Mouse (Mus musculus) mesoderm, embryonic 11.5 days (tissue): ENCODE data around the gene Cpsf4l.
"Not testable (repeated sequence)": the region's sequence is repeated elsewhere in the genome, so short reads cannot be mapped to it uniquely, and the experiment has no call there.

Experiments used
- DNase-seq: peaks from one replicate; pipeline ENCODE4 v3.0.0-alpha.2; 2012; ENCODE audit warnings: low read depth, low spot score

The Cpsf4l gene

DNA sequence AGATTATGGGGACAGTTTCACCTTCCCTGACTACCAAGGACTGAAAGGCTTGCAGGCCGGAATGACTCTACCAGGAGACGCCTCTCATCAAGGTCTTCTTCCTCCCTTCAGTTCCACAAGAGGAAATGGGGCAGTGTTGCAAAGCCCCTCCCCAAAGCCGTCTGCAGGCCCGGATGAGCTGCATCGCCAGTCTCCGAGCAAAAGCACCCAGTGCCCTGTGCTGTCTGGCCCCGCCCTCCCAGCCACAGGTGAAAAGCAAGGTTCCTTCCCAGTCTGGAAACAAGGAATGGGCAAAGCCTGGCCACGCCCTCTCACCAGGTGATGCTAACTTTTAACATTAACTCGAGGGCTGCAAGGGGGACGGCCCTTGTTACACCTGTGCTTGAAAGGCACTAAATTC, 43.2 kb downstream of the Cpsf4l start:
- no peak for DNase-seq

DNA sequence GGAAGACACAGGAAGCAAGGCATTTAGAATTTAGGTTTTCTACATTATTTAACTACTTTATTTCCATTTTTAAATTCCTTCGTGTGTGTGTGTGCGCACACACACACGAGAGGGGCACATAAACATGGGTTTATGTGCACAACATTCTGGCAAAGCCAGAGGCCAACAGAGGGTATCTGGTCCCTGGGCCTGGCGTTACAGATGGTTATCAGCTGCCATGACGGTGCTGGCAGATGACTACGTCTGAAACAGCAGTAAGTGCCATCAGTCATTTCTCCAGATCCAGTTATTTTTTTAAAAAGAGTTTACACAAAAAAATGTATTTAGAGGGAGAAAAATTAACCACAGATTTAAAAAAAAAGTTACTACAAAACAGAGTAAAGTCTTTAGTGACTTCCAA, 43.6 kb downstream of the Cpsf4l start:
- no peak for DNase-seq

DNA sequence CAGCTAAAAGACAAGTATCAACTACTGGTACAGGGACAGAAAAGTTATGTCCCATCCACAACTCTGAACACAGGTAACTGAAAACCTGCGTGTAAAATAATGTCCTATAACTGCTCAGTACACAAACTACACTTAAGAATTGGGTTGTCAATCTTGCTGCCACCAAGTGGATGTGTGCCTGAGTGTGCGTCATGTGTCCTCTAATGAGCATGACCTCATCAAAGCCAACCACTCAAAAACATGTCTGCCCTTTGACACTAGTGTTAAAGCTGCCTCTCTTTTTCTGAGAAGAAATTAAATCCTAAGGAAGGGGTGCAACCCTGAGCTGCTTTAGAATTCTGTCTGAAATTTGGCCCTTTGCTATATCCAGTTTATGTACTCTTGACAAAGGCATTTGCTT, 45.5 kb downstream of the Cpsf4l start:
- no peak for DNase-seq

DNA sequence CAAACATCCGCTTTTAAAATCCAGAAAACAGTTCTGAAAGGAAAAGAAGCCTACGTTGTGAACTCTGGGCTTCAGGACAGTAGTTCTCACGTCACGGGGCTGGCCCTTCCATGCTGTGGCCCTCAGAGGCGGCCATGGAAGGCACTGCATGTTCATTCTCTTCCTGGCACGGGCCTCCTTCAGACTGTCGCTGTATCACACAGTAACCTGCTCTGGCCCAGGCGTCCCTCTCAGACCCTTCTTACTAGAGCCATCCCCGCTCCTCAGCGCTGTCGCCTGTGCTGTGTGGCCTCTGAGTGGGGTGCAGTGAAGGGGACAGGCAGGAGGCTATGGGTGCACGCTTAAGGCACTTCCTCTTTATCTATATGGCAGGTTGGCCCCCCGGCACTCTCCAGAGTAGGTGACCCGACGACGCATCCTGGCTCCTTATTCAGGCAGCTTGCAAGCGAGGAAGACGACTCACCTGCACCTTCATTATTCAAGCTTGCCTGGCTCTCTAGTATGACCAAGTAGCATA, 47.9 kb downstream of the Cpsf4l start:
- no peak for DNase-seq

DNA sequence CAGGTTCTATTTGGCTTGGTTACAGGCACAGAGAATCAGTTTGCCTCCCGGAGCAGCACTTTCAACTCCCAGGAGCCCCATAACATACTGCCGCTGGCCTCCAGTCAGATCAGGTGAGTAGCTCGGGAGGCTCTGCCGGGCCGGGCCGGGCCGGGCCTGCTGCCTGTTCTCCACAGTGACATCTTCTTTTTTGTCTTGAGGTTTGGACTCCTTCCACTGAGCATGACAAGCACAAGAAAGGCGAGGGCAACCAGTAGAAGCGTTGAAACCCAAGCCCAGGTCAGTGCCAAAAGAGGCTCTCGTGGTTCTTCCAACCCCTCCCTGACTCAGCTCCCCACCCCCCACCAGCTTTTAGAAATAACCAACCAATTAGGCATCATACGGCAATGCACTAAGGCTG, 48.9 kb downstream of the Cpsf4l start:
- no peak for DNase-seq

DNA sequence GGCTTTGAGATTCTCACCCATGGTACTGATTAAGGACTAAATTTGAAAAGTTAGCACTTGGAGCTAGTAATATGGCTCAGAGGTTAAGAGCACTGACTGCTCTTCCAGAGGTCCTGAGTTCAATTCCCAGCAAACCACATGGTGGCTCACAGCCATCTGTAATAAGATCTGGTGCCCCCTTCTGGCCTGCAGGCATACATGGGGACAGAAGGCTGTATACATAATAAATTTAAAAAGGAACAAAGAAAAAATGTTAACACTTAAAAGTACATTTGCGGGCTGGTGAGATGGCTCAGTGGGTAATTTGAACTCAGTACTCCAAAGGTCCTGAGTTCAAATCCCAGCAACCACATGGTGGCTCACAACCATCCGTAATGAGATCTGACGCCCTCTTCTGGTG, 49.6 kb downstream of the Cpsf4l start:
- DNase-seq: not testable (repeated sequence)

DNA sequence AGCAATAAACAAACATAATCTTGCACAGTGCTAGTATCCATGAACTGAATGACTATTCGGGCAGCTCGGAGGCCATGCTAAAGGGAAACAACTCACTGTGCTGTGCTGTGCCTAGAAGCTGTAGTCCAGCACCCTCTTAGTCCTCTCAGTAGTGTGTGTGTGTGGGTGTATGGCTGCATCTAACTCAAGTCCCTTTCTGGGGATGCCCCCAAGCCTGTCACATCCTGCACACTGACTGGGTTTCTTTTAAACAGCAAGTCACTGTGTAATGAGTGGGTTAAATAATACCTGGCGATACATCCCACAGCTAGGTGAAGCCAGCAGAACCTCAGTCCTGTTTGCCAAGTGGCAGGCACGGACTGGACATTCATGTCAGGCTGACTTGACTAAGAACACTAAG, 51.1 kb downstream of the Cpsf4l start:
- DNase-seq: no peak

DNA sequence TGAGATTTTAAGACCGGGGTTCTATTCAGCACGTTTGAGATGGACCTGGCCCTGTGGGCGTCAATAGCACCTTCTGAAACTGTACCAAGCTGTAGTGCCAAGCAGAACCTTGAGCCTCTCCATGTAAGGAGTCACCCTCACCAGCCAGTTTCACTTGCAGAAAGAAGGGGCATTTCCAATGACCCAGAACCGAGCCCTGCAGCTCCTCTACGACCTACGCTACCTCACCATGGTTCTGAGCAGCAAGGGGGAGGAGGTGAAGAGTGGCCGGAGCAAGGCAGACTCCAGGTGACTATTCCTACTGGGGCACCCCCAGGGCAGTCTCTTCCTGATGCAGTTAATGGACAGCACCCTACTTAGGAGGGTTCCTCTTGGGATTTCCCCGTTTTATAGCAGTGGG, 51.5 kb downstream of the Cpsf4l start:
- no peak for DNase-seq

DNA sequence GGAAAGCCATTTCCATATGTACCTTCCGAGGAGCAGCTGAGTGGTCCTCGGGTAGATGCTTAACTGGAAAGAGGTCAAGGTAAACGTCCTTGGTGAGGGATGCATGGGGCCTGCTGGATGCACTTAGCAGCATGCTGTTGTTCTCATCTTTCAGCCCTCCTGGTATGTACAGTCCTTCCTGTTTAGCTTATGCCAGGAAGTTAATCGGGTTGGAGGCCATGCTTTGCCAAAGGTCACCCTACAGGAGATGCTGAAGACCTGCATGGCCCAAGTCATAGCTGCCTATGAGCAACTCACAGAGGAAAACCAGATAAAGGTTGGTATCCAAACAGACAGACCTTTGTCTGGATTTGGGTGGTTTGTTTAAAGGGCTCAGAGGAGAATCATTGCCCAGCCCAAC, 52.6 kb downstream of the Cpsf4l start:
- no peak for DNase-seq

DNA sequence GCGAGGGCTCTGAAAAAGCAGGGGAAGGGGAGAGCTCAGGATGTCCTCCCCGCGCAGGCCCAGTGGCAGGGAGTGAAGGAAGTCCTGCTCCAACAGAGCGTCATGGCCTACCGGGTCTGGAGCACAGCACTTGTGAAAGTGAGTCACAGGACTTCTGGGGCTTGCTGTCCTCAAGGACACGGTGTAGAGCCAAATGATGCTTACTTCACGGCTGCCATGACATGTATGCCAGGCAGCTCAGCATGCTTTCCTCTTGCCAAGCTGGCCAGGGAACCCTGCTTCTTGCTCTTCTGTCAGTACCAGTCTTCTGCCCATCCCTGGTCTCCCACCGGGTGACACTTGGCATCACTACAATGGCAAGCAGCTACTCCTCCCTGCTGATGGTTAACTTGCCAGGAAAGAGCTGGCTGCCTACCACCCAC, 53.3 kb downstream of the Cpsf4l start:
- no peak for DNase-seq

DNA sequence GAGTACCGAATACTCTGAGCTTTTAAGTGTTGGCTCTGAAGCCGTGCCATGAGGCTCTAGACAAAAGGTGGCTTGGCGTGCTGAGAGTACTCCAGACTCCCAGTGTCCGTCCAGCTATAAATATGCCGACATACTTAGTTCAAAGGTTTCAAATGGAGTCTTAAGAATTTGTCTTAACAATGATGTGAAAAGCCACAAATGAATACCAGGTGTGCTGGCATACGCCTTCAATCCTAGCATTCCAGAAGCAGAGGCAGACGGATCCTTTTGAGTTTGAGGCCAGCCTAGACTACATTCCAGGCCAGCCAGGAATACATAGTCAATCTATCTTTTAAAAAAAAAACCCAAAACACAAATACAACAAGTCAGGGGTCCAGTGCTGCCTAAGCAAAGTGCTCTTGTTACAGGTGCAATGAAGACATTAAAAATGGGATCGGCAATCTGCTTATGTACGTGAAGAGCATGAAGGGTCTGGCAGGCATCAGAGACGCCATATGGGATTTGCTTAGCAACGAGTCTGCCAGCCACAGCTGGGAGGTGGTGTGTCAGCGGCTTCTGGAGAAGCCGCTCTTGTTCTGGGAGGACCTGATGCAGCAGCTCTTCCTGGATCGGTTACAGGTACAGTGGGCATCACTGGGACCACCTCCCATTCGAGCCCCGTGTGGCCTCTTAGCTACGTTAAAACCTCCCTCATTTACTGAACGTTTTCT, 55.1 kb downstream of the Cpsf4l start:
- DNase-seq: peak; percentile 49

DNA sequence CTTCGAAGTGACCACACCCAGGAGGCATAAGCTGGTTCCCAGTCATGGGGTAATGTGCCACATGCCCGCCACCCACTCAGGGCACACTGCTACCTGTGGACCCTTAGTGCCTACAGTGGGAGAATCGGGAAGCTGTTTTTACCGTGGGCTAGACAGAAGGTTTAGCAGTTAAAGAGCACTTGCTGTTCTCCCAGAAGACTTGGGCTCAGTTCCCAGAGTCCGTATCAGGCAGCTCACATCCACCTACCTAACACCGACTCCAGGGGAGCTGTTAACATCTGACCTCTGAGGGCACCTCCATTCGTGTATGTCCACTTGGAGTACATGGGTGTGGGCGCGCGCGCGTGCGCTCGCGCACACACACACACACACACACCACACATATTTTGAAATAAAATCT, 55.7 kb downstream of the Cpsf4l start:
- no peak for DNase-seq

DNA sequence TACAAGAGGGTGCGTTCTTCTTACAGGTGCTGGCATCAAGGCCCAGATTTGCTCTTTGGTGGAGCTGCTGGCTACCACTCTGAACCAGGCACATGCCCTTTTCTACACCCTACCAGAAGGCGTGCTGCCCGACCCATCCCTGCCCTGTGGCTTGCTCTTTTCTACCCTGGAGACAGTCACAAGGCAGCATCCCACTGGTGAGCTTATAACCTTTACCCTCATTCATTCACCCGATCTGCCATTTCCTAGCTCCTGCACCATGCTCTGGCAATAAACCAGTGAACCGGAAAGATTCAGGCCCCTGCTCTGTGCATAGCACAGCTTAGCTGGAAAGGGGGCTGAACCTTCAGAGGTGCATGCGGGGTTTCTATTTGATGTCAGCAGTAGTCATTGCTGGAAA, 57.3 kb downstream of the Cpsf4l start:
- no peak for DNase-seq

DNA sequence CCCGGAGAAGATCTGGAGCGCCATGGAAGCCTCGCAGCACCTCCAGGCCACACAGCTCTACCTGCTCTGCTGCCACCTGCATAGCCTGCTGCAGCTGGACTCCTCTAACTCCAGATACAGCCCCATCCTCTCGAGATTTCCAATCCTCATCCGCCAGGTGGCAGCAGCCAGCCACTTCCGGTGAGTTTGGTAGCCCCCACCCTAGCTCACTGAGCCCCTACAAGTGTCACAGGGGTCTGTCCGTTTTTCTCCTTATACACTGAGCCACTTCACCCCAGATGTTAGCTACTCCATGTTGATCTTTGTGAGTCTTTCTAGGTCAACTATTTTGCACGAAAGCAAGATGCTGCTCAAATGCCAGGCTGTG, 57.9 kb downstream of the Cpsf4l start:
- DNase-seq: peak; percentile 56

DNA sequence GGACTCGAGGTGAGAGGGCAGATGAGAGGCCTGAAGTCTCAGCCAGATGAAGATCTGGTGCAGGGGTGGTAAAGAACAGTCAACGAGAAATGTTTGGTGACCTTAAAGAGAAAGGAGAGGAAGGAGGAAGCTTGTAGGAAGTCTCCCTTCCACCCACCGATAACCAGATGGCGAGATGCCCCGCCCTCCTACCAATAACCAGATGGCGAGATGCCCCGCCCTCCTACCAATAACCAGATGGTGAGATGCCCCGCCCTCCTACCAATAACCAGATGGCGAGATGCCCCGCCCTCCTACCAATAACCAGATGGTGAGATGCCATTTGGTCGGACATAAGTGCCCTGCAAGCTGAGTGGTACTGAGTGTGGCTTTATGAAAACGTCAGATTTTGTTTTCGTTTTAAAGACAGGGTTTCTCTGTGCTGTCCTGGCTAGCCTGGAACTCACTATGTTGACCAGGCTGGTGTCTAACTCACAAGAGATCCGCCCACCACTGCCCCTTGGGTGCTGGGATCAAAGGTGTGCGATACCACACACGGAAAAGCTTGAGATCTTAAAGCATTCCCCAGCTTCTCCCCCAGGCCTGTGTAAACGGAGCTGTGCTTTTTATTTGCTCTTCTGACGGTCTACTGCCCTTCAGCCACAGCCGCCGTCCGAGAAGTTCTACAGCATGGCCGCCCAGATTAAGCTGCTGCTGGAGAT, 58.5 kb downstream of the Cpsf4l start:
- DNase-seq: no peak

DNA sequence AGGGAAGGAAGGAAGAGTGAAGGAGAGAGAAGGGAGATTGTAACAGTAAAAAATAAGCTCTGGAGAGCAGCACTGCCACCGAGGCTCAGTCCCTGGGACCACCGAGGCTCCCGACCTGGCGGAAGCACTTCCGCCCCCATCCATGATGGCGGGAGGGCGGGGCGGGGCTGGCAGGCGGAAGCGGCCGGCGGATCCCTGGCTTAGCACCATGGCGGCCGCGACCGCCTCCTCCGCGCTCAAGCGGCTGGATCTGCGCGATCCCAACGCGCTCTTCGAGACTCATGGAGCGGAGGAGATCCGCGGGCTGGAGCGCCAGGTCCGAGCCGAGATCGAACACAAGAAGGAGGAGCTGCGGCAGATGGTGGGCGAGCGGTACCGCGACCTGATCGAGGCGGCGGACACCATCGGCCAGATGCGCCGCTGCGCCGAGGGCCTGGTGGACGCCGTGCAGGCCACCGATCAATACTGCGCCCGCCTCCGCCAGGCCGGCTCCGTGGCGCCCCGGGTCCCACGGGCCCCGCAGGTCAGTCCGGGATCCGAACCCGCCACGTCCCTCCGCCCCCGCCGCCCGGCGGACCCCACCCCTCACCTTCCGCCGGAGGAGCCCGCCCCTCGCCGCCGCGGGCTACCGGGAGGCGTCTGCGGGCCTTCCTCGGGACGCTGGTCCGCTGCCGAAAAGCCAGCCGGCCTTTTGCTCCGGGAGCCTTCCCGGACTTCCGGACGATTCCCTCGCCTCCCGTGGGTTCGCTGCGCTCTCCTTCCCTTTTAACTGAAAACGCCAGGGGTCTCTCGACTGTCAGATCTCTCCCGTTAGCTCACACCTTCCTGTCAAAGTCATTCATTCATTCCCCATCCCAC, 60.2 kb downstream of the Cpsf4l start, which contains the start of gene Slc39a11:
Slc39a11 (minus strand) TSS at position 727 of the 858 bp plus-strand sequence.
- DNase-seq: peak; percentile 76

DNA sequence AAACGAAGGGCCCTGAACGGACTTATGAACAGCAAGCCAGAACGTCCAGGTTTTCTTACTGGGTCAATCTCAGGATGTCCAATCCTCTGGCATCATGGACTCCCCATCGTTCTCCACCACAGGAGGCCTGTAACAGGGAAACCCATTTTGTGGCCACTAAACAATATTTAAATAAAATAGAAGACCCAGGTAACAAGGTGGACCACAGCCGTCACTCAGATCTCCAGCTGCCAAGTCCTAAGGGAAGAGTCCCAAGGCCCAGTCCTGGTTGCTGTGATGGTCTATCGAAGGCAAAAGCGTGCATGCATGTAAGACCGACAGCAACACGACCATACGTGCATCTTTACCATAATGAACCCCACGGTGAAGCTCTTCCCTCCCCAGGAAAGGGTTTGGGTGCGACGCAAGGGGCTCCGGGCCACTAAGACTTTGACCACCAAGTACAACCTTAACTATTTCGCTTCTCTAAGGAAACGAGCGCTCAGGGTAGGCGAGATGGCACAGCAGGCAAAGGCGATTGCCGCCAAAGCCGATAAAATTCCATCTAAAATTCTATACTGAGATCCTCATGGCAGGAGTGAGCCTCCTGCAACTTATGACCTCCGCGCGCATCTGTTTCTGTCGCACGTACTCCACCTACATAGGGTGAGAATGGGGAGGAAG, 61.0 kb downstream of the Cpsf4l start, which contains the start of gene Cog1:
Cog1 (plus strand) TSS at position 480 of the 663 bp plus-strand sequence.
- no peak for DNase-seq
